Mouse (Mus musculus) brain, embryonic 18.5 days (tissue): ENCODE results near the gene Tanc1.

Experiments
- DNase-seq: peaks from one replicate; pipeline ENCODE4 v3.0.0-alpha.2; 2012; ENCODE audit warnings: low read depth, low spot score

The Tanc1 gene

DNA sequence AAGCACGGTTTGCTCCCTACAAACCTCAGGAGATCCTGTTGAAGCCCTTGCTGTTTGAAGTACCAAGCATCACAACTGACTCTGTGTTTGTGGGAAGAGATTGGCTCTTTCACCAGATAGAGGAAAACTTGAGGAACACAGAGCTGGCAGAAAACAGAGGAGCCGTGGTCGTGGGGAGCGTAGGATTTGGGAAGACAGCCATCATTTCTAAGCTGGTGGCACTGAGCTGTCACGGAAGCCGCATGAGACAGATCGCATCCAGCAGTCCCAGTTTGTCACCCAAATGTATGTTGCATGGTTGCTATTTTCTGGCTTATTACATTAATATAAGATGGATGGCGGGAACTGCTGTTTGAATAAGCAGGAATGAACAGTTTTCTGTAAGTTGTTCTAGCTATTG, 179.8 kb downstream of the Tanc1 start:
- DNase-seq, result no peak

DNA sequence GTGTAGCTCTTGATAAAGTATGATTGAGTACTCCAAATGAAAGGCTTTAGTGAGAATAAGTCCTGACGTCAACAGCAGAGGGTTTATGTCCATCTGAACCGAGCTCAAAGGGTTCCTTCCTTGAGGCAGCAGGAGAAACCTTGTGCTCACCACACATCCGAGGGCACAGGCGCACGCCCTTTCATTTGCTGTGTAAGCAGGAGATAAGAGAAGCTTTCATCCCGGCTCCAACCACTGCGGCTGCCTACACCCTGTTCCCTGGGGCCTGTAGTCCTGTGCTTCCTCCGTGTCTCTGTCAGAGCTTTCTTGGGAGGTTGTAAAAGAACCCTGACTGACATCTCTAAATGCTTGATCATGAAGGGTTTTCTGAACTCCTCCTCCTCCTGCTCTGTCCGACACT, 181.5 kb downstream of the Tanc1 start:
- DNase-seq, result no peak

DNA sequence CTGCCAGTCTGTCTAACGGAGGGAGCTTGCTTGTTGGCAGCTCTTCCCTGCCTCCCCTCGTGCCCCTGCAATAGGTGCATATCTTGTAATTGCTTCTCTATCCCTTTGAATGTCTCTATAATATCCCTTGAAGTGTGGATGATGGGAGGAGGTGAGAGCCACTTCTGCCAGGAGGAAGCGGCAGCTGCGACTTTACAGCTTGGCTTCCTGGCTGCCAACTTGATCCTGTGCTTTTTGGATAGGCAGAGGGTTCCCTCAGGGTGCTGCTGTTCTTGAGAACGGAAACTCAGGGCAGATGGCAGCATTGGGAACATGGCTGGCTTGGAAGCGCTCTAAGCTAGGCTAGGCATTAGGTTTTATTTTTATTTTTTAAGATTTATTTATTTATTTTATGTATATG, 183.0 kb downstream of the Tanc1 start:
- DNase-seq, result no peak

DNA sequence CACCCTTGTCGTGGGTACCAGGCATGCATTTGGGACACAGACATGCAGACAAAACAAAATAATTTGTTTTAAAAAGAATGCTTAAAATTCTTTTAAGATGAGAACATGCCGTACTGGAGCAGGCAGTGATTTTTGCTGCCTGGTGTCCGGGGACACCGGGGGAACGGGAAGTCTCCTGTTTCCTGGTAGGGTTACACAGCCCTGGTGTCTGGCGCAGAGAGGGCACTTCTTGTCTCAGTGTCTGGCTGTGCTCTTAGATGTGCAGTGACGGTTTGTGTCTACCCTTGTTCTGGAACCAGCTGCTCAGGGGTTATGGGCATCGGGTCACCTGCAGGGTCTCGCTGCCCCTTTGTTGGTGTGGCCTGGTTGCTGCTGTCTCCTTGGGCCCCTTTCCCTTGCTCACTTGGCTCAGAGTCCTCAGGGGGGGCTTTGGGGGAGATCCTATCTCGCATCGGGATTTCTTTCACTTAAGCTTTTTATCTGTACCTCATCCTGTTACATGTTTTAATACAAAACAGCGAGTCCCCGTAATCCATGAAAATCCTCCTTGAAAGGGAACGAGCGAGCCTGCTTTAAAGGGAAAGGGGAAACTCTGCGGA, 187.2 kb downstream of the Tanc1 start:
- no peak for DNase-seq

DNA sequence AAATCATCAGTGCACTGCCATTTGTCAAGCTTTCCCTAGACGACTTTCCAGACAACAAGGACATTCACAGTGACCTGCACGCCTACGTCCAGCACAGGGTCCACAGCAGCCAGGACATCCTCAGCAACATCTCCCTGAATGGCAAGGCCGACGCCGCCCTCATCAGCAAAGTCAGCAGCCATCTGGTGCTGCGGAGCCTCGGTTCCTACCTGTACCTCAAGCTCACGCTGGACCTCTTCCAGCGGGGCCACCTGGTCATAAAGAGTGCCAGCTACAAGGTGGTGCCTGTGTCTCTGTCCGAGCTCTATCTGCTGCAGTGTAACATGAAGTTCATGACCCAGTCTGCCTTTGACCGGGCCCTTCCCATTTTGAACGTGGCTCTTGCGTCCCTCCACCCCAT, 187.7 kb downstream of the Tanc1 start:
- no peak for DNase-seq

DNA sequence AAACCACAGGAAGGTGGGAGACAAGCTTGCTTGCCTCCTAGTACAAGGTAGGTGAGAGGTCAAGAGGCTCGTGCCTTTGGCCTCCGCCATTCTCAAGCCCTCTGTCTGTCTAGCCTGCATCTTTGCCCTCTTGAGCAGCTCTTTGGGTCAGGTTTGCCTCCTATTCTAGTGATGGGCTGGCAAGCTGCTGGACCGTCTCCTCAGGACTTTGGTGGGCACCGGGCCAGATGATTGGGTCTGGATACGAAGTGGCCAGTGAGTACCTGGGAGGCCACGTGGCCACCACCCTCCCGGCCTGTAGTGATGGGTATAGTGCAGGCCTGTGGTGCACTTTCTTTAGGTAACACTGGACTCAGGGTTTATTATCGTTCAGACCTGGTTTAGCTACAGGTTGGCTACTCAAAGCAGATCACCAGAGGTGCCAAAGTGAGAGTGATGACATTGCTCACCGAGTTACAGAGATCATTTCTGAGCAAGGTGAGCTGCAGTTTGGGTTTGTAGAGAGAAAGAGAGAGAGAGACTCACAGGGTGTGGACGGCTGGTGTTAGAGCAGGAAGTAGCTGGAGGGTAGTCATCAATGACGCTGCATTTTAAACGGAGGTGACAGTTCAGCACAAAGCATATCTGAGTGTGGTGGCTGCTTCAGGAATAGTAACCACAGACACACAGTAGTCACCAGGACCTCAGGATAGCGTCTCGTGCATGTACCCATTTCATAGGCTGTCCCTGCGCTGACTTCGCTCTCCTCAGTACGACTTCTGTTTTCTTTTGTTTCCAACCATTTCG, 188.8 kb downstream of the Tanc1 start:
- no peak for DNase-seq

DNA sequence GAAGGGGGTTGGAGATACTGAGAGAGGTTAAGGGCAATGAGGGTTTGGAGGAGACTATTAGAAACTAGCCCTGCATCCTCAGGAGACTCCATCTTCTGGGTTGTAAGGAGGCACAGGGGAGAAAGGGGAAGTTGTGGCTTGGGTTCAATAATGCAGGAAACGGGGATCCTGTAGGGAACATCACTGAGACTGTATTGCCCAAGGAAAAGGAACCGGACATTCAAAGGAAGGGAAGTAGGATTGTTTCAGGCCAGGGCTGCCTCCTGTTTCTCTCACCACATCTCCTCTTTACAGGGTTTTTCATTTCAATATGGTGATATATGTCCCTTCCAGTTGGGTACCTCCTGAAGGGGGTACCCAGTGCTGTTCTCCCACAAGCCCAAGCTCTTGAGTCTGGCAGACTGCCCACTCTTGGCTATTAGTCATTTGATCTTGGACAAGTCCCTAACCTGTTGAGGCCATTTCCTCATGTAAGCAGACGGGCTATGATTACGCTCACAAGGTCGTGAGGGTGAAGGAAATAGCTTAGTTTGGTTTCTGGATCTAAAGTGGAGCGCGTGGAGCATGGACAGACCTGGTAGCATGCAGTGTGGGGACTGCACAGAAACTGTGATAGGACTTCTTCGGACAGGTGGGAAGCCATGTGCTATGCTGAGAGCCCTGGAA, 191.0 kb downstream of the Tanc1 start:
- DNase-seq, result no peak

DNA sequence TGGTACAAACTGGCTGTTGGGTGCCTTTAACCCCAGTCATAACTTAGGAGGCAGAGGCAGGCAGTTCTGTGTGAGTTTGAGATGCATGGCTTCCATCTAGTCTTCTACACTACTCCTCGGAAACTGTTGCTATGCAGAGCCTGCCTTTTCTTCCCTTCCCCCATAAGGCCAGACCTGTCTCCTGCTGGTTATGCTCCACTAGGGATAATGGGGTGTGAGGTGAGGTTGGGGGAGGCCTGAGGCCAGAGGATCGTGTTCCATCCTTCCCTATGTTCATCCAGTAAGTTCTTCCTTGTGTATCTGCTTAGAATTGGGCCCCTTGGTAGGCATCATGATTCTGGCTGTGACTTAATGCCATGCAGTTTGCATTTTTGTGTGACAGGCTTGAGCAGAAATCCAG, 193.8 kb downstream of the Tanc1 start:
- no peak for DNase-seq

DNA sequence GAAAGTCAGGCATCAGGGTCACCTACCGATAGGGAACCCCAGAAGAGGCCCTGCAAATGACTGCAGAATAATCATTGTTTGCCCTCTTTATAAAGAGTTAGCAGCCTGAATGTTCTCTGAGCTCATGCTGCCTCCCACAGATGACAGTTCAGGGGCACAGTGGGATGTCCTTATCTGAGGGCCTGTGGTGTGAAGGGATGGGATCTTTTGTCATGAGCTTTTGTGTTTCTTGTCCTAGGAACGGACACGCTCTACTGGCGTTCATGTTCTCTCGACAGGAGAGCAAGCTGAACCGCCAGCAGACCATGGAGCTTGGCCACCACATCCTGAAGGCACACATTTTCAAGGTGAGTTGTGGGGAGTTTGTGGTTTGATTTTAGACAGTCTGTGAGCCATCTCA, 194.2 kb downstream of the Tanc1 start:
- no peak for DNase-seq

DNA sequence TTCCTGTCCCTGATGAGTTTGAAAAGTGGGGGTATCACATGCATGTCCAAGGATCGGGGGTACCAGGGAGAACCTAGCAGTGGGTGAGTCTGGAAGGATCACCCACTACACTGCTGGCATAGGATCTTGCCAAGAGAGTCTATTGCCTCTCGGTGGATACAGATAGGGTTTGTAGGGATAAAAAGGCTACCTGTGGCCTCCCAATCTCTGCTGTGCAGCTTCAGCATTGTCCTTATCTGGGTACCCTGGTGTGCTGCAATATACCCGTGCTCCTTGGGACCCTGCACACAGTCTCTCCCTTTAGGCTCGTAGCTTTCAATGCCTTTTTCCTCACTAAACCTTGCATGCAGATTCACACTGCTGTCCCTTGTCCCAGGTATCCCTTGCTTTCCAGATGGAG, 196.8 kb downstream of the Tanc1 start:
- DNase-seq, result no peak

DNA sequence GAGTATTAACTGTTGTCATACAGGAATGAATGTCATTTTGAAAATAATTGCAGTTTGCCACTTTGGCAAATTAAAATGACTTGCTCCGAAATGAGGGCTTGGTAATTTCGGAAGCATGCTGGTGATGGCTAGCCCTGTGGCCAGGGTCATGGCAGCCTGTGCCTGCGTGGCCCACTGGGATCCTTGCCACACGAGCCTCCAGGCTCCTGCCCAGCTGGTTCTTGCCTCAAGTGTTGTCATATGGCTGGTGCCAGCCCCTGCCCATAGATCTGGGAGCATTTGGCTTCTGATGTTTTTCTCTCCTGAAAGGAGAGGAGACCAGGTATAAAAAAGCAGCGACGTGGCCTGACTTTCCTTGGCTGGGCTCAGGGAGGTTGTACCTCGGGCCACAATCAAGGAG, 198.2 kb downstream of the Tanc1 start:
- DNase-seq, result no peak

DNA sequence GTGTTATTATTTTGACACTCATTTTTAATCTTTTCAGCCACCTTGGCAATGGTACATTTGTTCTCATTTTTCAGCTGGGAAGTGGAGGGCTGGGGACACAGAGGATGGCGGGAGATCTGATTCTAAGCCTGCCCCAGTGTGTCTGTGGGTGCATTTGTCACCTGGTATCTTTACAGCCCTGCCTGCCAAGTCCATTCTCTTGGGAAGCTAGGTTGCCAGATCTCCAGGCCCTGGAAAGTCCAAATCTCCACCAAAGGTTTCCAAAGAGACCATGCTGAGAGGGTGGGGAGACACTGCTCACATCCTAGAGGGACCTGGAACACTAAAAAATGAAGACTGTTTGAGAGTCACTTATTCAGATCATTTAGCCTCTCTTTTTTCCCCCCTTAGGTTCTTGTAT, 199.4 kb downstream of the Tanc1 start:
- no peak for DNase-seq

DNA sequence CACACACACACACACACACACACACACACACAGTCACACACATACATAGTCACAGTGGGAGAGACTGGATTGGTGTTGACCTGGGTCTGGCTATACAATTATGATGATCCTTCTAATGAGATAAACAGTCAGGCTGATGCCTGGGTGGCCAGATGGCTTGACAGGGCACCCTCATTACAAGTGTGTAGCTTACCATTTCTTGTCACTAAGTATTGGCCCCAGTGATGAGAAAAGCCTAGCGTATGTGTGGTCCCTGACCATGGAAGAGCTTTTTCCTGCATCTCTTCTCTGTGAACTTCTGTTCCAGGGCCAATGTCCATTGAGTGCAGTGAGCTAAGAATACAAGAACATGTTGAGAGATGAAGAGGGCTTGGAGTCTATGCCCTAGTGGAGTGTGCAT, 200.8 kb downstream of the Tanc1 start:
- no peak for DNase-seq

DNA sequence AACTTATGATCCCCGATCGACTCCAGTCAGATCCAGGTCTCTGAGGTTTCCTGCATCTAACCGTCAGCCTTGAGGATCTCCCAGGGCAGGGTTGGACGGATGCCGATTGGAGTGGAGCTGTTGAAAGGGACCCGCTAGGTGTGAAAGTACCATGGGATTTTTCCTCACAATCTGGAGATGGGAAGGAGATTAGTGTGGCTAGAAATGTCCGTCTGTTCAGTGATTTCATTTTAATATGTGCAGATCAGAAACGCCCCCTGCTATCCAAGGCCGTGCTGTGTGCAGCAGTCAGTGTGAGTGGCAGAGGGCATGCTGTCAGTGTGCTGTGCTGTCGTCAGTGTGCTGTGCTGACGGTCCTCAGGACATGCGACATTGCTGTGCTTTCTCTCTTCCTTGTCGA, 201.6 kb downstream of the Tanc1 start:
- DNase-seq, result no peak

DNA sequence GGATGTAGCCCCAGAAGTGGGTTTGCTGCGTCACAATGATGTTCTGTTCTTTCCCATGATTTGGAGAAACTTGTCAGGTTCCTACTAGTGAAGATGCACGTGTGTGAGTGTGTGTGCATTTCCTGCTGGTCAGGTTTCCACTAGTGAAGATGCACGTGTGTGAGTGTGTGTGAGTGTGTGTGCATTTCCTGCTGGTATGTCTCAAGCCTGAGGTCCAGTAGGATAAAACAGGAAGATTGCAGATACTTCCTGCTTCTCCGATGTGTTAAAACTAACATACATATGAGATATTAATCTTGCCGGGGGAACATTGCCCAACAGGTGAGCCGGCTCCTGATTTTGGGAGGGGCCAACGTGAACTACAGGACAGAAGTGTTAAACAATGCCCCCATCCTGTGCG, 203.2 kb downstream of the Tanc1 start:
- no peak for DNase-seq

DNA sequence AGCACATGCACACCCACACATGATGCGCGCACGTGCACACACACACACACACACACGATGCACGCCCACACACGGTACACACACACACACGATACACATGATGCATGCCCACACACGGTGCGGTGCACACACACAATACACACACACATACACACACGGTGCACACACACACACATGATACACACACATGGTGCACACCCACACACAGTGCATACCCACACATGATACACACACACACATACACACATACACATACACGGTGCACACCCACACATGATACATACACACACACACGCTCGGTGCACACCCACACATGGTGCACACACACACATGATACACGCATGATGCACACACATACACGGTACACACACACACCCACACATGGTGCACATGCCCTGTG, 206.8 kb downstream of the Tanc1 start:
- DNase-seq, result no peak

DNA sequence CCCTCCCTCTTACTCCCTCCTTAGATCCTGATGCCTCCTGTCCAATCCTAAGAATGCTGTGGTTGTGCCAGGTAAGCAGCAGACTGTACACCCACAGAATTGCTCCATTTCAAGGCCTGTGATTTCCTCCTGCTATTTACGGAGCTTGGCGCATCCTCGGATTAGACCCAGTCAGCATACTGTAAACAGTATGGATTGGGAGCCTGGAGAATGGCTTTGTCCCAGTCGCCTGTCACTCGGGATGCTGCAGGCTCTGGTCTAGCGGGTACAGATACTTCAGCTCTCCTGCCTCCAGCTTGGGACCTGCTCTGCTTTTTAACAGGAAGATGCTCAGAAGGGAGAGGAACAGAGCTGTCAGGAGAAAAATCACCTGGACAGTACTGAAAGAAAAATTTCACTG, 207.6 kb downstream of the Tanc1 start:
- DNase-seq, result no peak

DNA sequence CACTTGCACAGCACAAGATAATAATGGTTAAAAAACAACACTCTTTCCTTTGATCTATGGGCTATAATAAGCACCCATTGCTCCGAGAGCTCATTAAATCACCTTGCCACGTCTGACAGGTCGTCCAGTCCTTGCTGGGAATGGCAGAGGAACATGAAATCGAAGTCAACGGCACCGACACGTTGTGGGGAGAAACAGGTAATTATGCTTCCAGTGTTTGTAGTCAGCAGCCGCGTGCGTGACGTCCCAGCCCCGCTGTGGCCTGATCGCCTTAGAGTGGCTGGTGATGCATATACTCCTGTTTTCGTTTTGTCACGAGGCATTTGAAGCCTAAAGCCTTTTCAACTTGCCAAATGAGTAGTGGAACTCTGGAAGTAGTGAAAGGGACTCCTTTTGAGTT, 208.2 kb downstream of the Tanc1 start:
- no peak for DNase-seq

DNA sequence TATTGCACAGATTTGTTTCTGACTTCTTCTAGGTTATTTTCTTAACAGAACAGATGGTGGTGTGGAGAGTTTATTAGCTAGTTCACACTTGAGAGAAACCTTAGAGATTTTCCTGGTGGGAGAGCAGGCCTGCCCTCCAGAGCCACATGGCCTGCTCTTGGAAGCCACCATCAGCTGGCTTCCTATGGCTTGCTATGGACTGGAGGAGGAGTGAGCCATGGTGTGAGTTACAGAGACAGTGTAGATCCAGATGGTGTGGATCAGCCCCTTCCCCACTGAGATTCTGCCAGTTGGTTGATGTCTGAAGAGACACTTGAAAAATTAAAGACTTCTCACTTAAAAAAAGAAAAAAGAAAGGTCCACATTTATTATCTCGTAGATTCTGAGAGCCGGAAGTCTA, 209.2 kb downstream of the Tanc1 start:
- no peak for DNase-seq

DNA sequence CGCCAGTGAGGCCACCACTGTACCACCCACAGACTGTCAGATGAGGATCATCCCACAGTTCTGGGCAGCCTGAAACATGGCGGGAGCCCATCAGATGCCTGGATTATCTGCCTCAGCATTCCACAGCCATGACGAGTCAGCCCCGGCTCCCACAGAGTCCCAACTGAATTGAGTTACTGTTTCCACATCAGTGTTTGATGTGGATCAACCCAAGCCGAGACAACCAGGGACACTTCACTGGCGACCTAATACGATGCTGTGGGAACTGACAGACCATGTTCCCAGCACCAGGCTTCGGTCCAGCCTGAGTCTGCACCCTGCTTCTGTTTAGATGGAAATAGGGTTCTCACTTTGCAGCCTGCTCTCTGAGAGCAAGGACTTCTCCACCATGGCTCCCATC, 212.4 kb downstream of the Tanc1 start:
- no peak for DNase-seq

DNA sequence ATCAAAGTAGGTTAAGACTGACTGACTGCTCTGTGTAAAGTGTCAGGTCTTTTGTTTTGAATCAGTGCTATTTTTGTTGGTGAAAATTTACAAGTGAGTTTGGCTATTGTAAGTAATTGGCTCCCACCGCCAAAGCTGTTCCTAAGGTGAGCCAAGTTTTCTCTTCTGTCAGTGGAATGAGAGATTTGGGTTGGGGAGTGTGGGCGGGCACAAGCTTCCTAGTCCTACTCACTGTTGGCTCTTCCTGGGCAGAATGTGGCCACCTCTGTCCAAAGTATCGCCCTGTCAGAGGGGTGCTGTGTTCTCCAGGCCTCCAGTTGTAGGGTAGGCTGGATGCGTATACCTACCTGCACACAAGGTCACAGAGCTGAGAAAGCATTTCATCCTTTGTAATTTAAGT, 213.5 kb downstream of the Tanc1 start:
- DNase-seq, result no peak

DNA sequence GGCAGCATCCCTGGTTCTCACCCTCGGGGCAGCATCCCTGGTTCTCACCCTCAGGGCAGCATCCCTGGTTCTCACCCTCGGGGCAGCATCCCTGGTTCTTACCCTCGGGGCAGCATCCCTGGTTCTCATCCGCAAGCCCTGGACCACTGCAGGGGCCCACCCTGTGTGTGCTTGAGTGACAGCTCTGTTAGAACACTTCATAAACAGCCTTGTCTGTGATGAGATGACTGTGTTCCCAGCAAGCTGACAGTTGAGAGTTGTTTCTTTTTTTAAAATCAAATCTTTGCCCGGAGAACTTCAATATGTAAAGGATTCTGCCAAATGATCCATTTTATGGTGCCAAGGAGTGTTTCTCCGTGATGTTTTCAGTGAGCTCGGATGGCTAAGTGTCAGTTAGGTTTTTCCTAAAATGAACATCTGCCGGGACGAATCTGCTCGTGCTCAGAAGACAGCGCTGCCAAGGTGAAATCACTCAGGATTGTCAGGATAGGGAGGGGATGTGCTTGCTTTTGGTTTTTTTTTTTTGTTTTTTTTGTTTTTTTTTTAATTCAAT, 216.3 kb downstream of the Tanc1 start:
- no peak for DNase-seq
